Mouse (Mus musculus) kidney, postnatal 0 days (tissue): ENCODE data around the gene Il18. TPM values are rescaled to one million over a fixed set of nuclear protein-coding genes. Genes with fewer than 3 reads are reported as not detected.

ENCODE experiments used
- ATAC-seq: fragments of 200-750 bp; cut with Nextera tagmentation; replicated peaks from 2 replicates; pipeline ENCODE4 v1.8.0; 2017; ENCODE audit warnings: low read depth, moderate number of reproducible peaks, moderate TSS enrichment, moderate library complexity; ENCODE audit not compliant: low FRiP score
- DNase-seq: peaks from one replicate; pipeline ENCODE4 v3.0.0-alpha.2; 2016; ENCODE audit warnings: low spot score
- H3K27ac ChIP-seq: fragments of 300-500 bp; sonication (generic); 2 replicates; pipeline ENCODE4 v1.5.1; 2014; ENCODE audit warnings: mild to moderate bottlenecking
- H3K27me3 ChIP-seq: fragments of 300-500 bp; sonication (generic); 2 replicates; pipeline ENCODE4 v1.6.1; 2014; ENCODE audit warnings: low read length, mixed read lengths; ENCODE audit not compliant: insufficient read depth
- H3K36me3 ChIP-seq: fragments of 300-500 bp; sonication (generic); 2 replicates; pipeline ENCODE4 v1.6.1; 2014; ENCODE audit warnings: low read length, mixed read lengths; ENCODE audit not compliant: insufficient read depth
- H3K4me1 ChIP-seq: fragments of 300-500 bp; sonication (generic); replicated peaks from 2 replicates; pipeline ENCODE4 v1.6.1; 2014; ENCODE audit warnings: antibody characterized with exemption, low read length, mixed read lengths; ENCODE audit not compliant: insufficient read depth
- H3K4me2 ChIP-seq: fragments of 300-500 bp; sonication (generic); 2 replicates; pipeline ENCODE4 v1.6.1; 2014; ENCODE audit warnings: mild to moderate bottlenecking, low read length, moderate library complexity, mixed read lengths
- H3K4me3 ChIP-seq: fragments of 300-500 bp; sonication (generic); replicated peaks from 2 replicates; pipeline ENCODE4 v1.5.1; 2014; ENCODE audit warnings: low read depth, low read length
- H3K9ac ChIP-seq: fragments of 300-500 bp; sonication (generic); 2 replicates; pipeline ENCODE4 v1.6.1; 2014; ENCODE audit warnings: low read depth, low read length
- H3K9me3 ChIP-seq: fragments of 300-500 bp; sonication (generic); replicated peaks from 2 replicates; pipeline ENCODE4 v1.6.1; 2016; ENCODE audit warnings: low read length, inconsistent platforms, mixed read lengths
- CTCF ChIP-seq: IDR thresholded peaks from 2 replicates; pipeline ENCODE4 v1.5.1; 2016; ENCODE audit warnings: antibody characterized with exemption, low read depth, mild to moderate bottlenecking, moderate library complexity
- WGBS: fragments of 180-500 bp; shearing (Covaris S2); extraction: QIAGEN DNeasy Blood & Tissue Kit; methylation state at CpG from one replicate; pipeline ENCODE4 v1.1.7; 2014; 5-methylcytosine and 5-hydroxymethylcytosine counted together
- polyA plus RNA-seq: library from polyadenylated mRNA; unstranded; fragments of >200 nt; fragmentation: Nextera tagmentation; extraction: Ambion mirVana; gene quantifications from 2 replicates; pipeline ENCODE4 v1.2.1, GENCODE M21; 2015

Gene Il18
- polyA plus RNA-seq, 1 experiment from 2014 or later = 5.2 TPM

GRCm38 (mm10) chr9:50521562-50521961 lies 33.1 kb upstream of the Il18 start:
- Histone ChIP-seq H3K27ac (no peak overlapping the region), H3K9ac (no peak overlapping the region), H3K4me2 (no peak overlapping the region), H3K36me3 (0 out of 2 replicates have a peak, but pooled peaks cover 4% of the 10 kb centered on the region), H3K9me3 (no peaks in the 10 kb centered on the region), H3K27me3 (no peaks in the 10 kb centered on the region), H3K4me3 (no peak overlapping the region), H3K4me1 (no peaks in the 10 kb centered on the region)
- ATAC-seq (no peak), DNase-seq (no peak)
- peak; percentile 39 for TF ChIP-seq CTCF
- 59% methylated on average over 2 of the region's 2 CpGs for WGBS

GRCm38 (mm10) chr9:50522574-50522973 lies 32.1 kb upstream of the Il18 start:
- H3K4me1 ChIP-seq = 0 out of 2 replicates have a peak, but pooled peaks cover under 1% of the 10 kb centered on the region
- H3K27ac ChIP-seq = no peak overlapping the region
- no peak overlapping the region for H3K9ac ChIP-seq
- H3K4me3 ChIP-seq = no peak overlapping the region
- H3K9me3 ChIP-seq = no peaks in the 10 kb centered on the region
- 0 out of 2 replicates have a peak, but pooled peaks cover 4% of the 10 kb centered on the region for H3K36me3 ChIP-seq
- no peaks in the 10 kb centered on the region for H3K27me3 ChIP-seq
- 73% methylated on average over 5 of the region's 5 CpGs for WGBS
- no peak for TF ChIP-seq CTCF
- H3K4me2 ChIP-seq = no peak overlapping the region
- DNase-seq = no peak
- ATAC-seq = no peak

- H3K27ac ChIP-seq = no peak overlapping the region
- no peak for TF ChIP-seq CTCF
- no peaks in the 10 kb centered on the region for H3K9me3 ChIP-seq
- H3K27me3 ChIP-seq = no peaks in the 10 kb centered on the region
- 0 out of 2 replicates have a peak, but pooled peaks cover 4% of the 10 kb centered on the region for H3K36me3 ChIP-seq
- H3K4me3 ChIP-seq = no peak overlapping the region
- ATAC-seq = no peak
- 89% methylated on average over 5 of the region's 5 CpGs for WGBS
- no peak for DNase-seq
- no peak overlapping the region for H3K9ac ChIP-seq
- H3K4me1 ChIP-seq = 0 out of 2 replicates have a peak, but pooled peaks cover 4% of the 10 kb centered on the region
- no peak overlapping the region for H3K4me2 ChIP-seq
These were observed 29.7 kb upstream of the Il18 start for GRCm38 (mm10) chr9:50524936-50525335.

- H3K4me2 ChIP-seq = no peak overlapping the region
- H3K4me3 ChIP-seq = no peak overlapping the region
- DNase-seq (no peak), ATAC-seq (no peak)
- TF ChIP-seq CTCF = no peak
- H3K9ac ChIP-seq = no peak overlapping the region
- H3K9me3 ChIP-seq = no peaks in the 10 kb centered on the region
- WGBS = 77% methylated on average over 5 of the region's 5 CpGs
- no peaks in the 10 kb centered on the region for H3K27me3 ChIP-seq
- 0 out of 2 replicates have a peak, but pooled peaks cover 4% of the 10 kb centered on the region for H3K4me1 ChIP-seq
- H3K27ac ChIP-seq = no peak overlapping the region
- H3K36me3 ChIP-seq = 0 out of 2 replicates have a peak, but pooled peaks cover 4% of the 10 kb centered on the region
These were observed 29.0 kb upstream of the Il18 start for GRCm38 (mm10) chr9:50525585-50525984.

- no peaks in the 10 kb centered on the region for H3K27me3 ChIP-seq
- 40% methylated on average over 7 of the region's 7 CpGs for WGBS
- DNase-seq = no peak
These were observed 26.8 kb upstream of the Il18 start for GRCm38 (mm10) chr9:50527860-50528259.

GRCm38 (mm10) chr9:50528293-50528892 lies 26.2 kb upstream of the Il18 start, which contains the start of gene Pts:
Gene Pts, minus strand, starts transcription at chr9:50528724.
- H3K4me1 ChIP-seq = 0 out of 2 replicates have a peak, but pooled peaks cover 4% of the 10 kb centered on the region
- peak within 1 kb of the TSS; percentile 58 for H3K4me3 ChIP-seq
- H3K4me2 ChIP-seq = peak within 1 kb of the TSS; percentile 53
- H3K36me3 ChIP-seq = no peaks in the 10 kb centered on the region
- peak within 1 kb of the TSS; percentile 72 for H3K9ac ChIP-seq
- H3K9me3 ChIP-seq = no peaks in the 10 kb centered on the region
- peak within 1 kb of the TSS; percentile 78 for H3K27ac ChIP-seq
- peak; percentile 87 for TF ChIP-seq CTCF
- DNase-seq (peak; percentile 98), ATAC-seq (peak; percentile 98)
- under 1% methylated on average over 54 of the region's 54 CpGs for WGBS
- no peaks in the 10 kb centered on the region for H3K27me3 ChIP-seq

More at GRCm38 (mm10) chr9:50527860-50528259, 26.8 kb upstream of the Il18 start:
- Histone ChIP-seq H3K4me2 (peak overlapping the region; percentile 53), H3K36me3 (no peaks in the 10 kb centered on the region), H3K4me3 (peak overlapping the region; percentile 58), H3K9me3 (no peaks in the 10 kb centered on the region), H3K27ac (no peak overlapping the region), H3K9ac (peak overlapping the region; percentile 72; the same call in 1 of the 2 replicates), H3K4me1 (0 out of 2 replicates have a peak, but pooled peaks cover 4% of the 10 kb centered on the region)
- ATAC-seq = peak; percentile 8; the same call in 1 of the 2 replicates
- TF ChIP-seq CTCF = no peak
